Mouse (Mus musculus): ENCODE data around the gene Dcun1d1.

The Dcun1d1 gene

GRCm38 (mm10) chr3:35929831-35930230, 7.4 kb downstream of the Dcun1d1 start:
- DNase-seq (ENCODE audit: low read depth), result no peak

GRCm38 (mm10) chr3:35929406-35929805, 7.8 kb downstream of the Dcun1d1 start:
- no peak for DNase-seq (ENCODE audit: low read depth)

GRCm38 (mm10) chr3:35925852-35926251, 11.4 kb downstream of the Dcun1d1 start:
- no peak for DNase-seq (ENCODE audit: low read depth)

GRCm38 (mm10) chr3:35924007-35924406, 13.2 kb downstream of the Dcun1d1 start:
- DNase-seq (ENCODE audit: low read depth), result no peak

- DNase-seq (ENCODE audit: low read depth), result no peak
Measured at GRCm38 (mm10) chr3:35923495-35923894, 13.8 kb downstream of the Dcun1d1 start.

- no peak for DNase-seq (ENCODE audit: low read depth)
Measured at GRCm38 (mm10) chr3:35922522-35922921, 14.7 kb downstream of the Dcun1d1 start.

GRCm38 (mm10) chr3:35918229-35918628, 19.0 kb downstream of the Dcun1d1 start:
- DNase-seq (ENCODE audit: low read depth), result no peak

- no peak for DNase-seq (ENCODE audit: low read depth)
Measured at GRCm38 (mm10) chr3:35908982-35909680, 28.1 kb downstream of the Dcun1d1 start.

GRCm38 (mm10) chr3:35900555-35901204, 36.6 kb downstream of the Dcun1d1 start:
- no peak for DNase-seq (ENCODE audit: low read depth)

- no peak for DNase-seq (ENCODE audit: low read depth)
Measured at GRCm38 (mm10) chr3:35899109-35899508, 38.1 kb downstream of the Dcun1d1 start.

- DNase-seq (ENCODE audit: low read depth), result no peak
Measured at GRCm38 (mm10) chr3:35897900-35898299, 39.3 kb downstream of the Dcun1d1 start.

GRCm38 (mm10) chr3:35893156-35893555, 44.1 kb downstream of the Dcun1d1 start:
- DNase-seq (ENCODE audit: low read depth), result peak; percentile 43

GRCm38 (mm10) chr3:35891123-35891522, 46.1 kb downstream of the Dcun1d1 start:
- no peak for DNase-seq (ENCODE audit: low read depth)

- no peak for DNase-seq (ENCODE audit: low read depth)
Measured at GRCm38 (mm10) chr3:35889531-35889930, 47.7 kb downstream of the Dcun1d1 start.

GRCm38 (mm10) chr3:35883267-35883666, 54.0 kb downstream of the Dcun1d1 start:
- DNase-seq (ENCODE audit: low read depth), result peak; percentile 27

GRCm38 (mm10) chr3:35849326-35849725, 87.9 kb downstream of the Dcun1d1 start:
- no peak for DNase-seq (ENCODE audit: low read depth)
